Mouse (Mus musculus) stomach, postnatal 0 days (tissue): ENCODE results near the gene Dapk2.

ENCODE experiments used
- CTCF ChIP-seq: IDR thresholded peaks from 2 replicates; pipeline ENCODE4 v1.5.1; 2016; ENCODE audit warnings: antibody characterized with exemption, low read depth, mild to moderate bottlenecking, moderate library complexity
- EP300 ChIP-seq: optimal IDR thresholded peaks from 2 replicates; pipeline ENCODE3; 2016; ENCODE audit warnings: antibody characterized with exemption

DNA sequence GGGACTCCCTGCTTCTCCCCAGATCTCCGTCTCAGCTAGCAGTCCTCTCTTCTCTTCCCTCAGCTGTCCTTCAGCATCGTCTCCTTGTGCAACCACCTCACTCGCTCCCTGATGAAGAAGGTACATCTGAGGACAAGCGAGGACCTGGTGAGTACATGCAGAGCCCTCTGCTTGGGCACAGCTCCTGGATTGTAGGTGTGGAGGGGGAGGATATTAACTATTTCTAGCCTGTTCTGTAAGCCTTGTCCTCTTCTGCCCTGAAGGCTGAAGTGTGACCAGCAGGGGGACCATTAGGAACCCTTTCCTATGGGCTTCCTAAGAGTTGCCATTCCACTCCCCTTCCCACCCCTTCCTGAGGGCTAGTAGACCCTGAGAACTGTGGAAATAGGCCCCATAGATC lies 110.8 kb downstream of the Dapk2 start:
- TF ChIP-seq EP300 = no peak
- TF ChIP-seq CTCF = peak; percentile 29; the same call in 1 of the 2 replicates
